Mouse (Mus musculus): Measurements from ENCODE around the gene Slc25a28. TPM values are rescaled to one million over a fixed set of nuclear protein-coding genes. Genes with fewer than 3 reads are reported as not detected.

Gene Slc25a28
- polyA plus RNA-seq, 1 experiment from 2014 or later: 13.7 TPM

DNA sequence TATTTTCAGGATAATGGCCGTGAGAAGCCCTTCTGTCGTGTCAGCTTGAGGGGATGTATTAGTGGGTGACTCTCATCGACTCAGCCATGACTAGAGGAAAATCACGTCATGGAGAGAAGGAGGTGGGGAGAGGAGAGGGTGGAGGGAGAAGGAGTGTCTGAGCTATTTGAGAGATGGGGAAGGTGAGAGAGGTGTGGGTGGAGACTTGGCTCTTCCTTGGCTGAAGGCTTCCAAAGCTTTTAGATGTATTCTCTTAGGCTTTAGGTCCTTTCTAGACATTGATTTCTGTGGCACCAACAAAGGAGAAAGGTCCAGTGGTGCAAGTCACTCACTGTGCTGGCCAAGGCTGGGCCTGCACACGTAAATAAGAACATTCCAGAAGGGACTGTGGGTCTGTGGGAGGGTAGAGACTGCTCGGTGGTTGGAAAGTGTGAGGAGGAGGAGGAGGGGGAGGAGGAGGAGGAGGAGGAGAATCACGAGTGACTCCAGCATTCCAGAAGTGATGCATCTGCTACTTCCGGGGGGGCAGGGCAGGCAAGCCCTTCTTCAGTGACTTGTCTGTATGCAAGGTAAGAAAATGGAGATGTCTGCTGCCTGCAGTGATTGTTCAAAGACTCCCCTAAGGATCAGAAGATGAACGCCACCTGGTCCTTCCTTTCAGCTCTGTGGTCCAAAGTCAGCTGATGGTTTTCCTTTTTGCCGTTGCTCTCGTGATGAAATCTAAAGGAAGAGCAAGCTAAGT lies 24.5 kb upstream of the Slc25a28 start:
- Histone ChIP-seq H3K27me3 (ENCODE audit: insufficient read depth, poor library complexity, severe bottlenecking) (peaks cover 16% of the 10 kb centered on the region), H3K4me1 (peaks cover 2% of the 10 kb centered on the region; the same call in 1 of the 2 replicates), H3K27ac (no peak overlapping the region), H3K9me3 (no peaks in the 10 kb centered on the region), H3K4me3 (no peak overlapping the region), H3K36me3 (peaks cover 43% of the 10 kb centered on the region)
- 63% methylated on average over 11 of the region's 11 CpGs for WGBS
- DNase-seq (ENCODE audit: low spot score): no peak

DNA sequence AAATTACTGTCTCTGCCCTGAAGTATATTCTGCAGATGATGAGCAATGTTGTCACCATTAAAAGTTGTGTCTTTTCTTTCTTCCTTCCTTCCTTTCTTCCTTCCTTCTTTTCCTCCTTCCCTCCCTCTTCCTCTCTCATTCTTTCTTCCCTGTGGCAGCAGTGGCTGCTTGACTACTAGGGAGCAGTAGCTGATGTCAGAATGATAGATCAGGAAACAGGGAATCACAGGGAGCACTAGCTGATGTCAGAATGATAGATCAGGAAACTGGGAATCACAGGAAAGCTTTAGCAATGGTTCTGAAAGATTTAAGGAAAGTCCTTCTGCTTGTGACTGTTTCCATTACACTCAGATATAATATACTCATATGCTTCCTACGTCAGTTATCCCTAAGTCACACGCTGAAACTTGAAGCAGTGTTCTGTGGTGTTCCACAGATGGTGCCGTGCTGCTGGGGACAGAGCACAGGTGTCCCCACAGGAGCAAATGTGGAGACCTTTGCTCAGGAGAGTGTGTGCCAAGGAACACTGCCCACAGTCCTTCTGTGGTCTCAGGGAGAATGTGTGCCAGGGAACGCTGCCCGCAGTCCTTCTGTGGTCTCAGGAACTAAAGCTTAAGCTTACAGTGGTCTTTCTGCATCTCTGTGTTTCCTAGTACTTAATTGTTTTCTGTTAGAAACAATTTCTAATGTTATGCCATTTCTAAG lies 23.1 kb upstream of the Slc25a28 start:
- H3K9me3 ChIP-seq: no peaks in the 10 kb centered on the region
- H3K4me3 ChIP-seq: no peak overlapping the region
- 89% methylated on average over 5 of the region's 5 CpGs for WGBS
- peaks cover 2% of the 10 kb centered on the region; the same call in 1 of the 2 replicates for H3K4me1 ChIP-seq
- DNase-seq (ENCODE audit: low spot score): no peak
- no peak overlapping the region for H3K27ac ChIP-seq
- H3K36me3 ChIP-seq: peaks cover 38% of the 10 kb centered on the region
- H3K27me3 ChIP-seq (ENCODE audit: insufficient read depth, poor library complexity, severe bottlenecking): peaks cover 14% of the 10 kb centered on the region

DNA sequence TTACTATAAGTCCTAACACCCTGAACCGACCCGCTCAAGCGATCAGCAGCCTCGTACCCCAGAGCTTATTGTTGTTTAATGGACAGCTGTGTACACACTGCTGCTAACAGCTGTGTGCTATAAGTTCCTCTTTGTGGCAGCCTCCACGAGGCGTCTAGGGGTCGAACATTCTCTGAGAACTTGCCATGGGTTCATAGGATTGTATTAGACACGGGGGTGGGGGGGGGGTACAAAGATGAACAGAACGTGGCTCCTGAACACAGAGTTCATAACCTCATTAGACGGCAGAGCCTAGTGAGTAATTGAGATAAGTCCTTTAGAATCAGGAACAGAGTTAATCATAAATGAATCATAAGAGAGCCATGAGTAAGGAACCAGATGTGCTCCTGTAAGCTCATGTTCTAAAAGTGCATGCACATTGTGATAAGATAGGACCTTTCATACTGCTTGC lies 20.9 kb upstream of the Slc25a28 start:
- Histone ChIP-seq H3K36me3 (peaks cover 34% of the 10 kb centered on the region), H3K27ac (no peak overlapping the region), H3K27me3 (ENCODE audit: insufficient read depth, poor library complexity, severe bottlenecking) (peaks cover 14% of the 10 kb centered on the region), H3K4me3 (no peak overlapping the region), H3K4me1 (peaks cover 3% of the 10 kb centered on the region), H3K9me3 (0 out of 2 replicates have a peak, but pooled peaks cover 2% of the 10 kb centered on the region)
- DNase-seq (ENCODE audit: low spot score): no peak
- 79% methylated on average over 10 of the region's 10 CpGs for WGBS

DNA sequence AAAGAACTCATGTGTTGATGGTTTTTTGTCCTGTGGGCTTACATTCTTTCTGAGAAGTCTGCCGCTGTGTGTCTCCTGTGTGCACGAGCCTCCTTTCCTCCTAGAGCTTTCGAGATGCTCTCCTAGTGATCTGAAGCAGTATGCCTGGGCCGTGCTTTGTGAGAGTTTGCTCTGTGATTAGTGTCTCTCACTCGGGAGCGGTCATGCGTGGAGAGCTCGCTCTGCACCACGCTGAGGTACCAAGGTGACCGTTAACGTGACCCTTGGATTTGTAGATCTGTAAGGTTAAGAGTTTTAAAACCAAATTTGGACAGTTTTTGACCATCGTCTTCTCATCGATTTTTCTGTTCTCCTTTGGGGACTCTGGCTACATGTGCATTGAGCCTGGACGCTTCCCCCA lies 18.1 kb upstream of the Slc25a28 start:
- H3K4me3 ChIP-seq: no peak overlapping the region
- peaks cover 14% of the 10 kb centered on the region for H3K27me3 ChIP-seq (ENCODE audit: insufficient read depth, poor library complexity, severe bottlenecking)
- H3K36me3 ChIP-seq: peaks cover 17% of the 10 kb centered on the region
- no peak for DNase-seq (ENCODE audit: low spot score)
- 85% methylated on average over 14 of the region's 14 CpGs for WGBS
- H3K9me3 ChIP-seq: 0 out of 2 replicates have a peak, but pooled peaks cover 2% of the 10 kb centered on the region
- H3K27ac ChIP-seq: no peak overlapping the region
- peaks cover 17% of the 10 kb centered on the region for H3K4me1 ChIP-seq

DNA sequence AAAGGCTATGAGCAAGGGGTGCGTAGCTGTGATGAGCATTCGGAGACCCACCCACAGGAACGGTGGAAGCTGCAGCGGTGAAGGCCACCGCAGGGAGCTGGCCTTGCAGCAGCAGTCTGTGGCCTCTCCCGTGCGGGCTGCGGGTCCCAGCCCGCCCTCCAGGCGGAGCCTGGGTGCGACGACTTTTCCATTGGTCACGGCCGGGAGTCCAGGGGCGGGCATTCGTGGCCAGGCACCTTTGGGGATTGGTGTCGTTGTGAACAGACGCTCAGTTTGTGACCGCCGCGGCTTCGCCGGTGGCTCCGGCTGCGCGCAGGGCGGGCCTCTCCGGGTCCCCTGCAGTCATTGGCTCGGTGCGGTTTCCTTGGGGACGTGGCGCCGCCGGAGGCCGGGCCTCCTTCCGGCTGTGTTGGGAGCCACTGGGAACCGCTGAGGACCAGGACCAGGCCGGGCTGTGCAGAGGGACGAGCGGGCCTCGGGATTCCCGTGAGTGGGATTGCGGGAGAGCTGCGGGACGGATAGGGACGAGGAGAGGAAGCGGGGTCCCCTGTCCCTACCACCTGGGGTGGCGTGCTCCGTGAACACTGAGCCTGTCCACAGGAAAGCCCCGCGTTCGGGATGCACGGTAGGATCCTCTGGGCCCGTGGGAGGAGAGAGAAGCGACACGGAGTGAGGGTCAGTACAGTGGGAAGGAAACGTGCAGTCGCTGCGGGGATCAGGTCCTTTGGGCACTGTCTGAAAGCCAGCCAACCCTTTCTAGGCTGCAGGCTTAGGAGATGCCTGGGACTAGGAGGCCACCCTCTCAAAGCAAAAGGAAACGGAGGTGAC lies 15.0 kb upstream of the Slc25a28 start, which contains the start of gene Entpd7:
Entpd7 (plus strand) TSS at position 254 of the 828 bp plus-strand sequence.
- under 1% methylated on average over 60 of the region's 60 CpGs for WGBS
- DNase-seq (ENCODE audit: low spot score): peak; percentile 99
- Histone ChIP-seq H3K9me3 (0 out of 2 replicates have a peak, but pooled peaks cover 2% of the 10 kb centered on the region), H3K27ac (peak within 1 kb of the TSS; percentile 70), H3K36me3 (peaks cover 12% of the 10 kb centered on the region), H3K4me1 (peaks cover 15% of the 10 kb centered on the region), H3K4me3 (peak within 1 kb of the TSS; percentile 77), H3K27me3 (ENCODE audit: insufficient read depth, poor library complexity, severe bottlenecking) (peaks cover 6% of the 10 kb centered on the region; the same call in 1 of the 2 replicates)

DNA sequence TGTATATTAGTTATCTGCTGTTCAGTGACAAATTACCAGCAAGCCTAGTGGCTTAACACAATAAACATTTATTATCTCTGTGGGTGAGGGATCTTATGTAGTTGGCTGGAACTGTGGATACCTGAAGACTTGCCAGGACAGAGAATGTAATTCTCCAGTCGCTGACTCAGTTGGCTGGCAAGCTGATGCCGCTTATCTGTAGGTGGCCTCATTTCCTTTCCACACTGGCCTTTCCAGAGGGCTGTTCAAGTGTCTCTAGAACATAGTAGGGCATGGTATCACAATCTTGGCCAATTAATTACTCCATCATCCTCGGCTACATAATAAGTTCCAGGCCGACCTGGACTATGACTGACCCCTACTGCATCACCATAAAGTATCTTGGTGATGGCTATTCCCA lies 6.9 kb upstream of the Slc25a28 start:
- no peak overlapping the region for H3K4me3 ChIP-seq
- H3K4me1 ChIP-seq: peaks cover 2% of the 10 kb centered on the region
- peaks cover 21% of the 10 kb centered on the region; the same call in 1 of the 2 replicates for H3K27me3 ChIP-seq (ENCODE audit: insufficient read depth, poor library complexity, severe bottlenecking)
- 82% methylated on average over 4 of the region's 4 CpGs for WGBS
- H3K36me3 ChIP-seq: no peaks in the 10 kb centered on the region
- DNase-seq (ENCODE audit: low spot score): no peak
- no peak overlapping the region for H3K27ac ChIP-seq
- peaks cover 2% of the 10 kb centered on the region; the same call in 1 of the 2 replicates for H3K9me3 ChIP-seq

DNA sequence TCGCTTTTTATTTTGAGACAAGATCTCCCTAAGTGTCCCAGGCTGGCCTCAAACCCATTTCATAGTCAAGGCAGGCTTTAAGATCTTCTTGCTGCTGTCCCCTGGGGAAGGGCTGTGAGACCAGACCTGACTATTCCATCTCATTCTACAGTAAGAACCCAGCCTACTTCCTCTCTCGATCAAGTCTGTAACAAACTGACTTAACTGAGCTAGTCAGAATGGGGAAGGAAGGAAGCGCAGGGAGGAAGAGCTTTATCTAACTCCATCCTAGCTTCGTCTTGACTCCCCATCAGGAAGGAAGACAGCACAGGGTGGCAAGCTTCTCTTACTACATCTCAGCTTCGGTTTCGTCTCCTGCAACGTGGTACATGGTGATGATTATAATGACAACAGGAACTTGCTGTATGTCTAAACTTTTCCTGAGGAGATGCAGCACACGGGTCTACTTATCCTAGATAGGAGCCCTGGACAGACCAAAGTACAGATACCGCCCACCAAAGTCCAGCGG lies 4.8 kb upstream of the Slc25a28 start:
- 62% methylated on average over 10 of the region's 10 CpGs for WGBS
- Histone ChIP-seq H3K27me3 (ENCODE audit: insufficient read depth, poor library complexity, severe bottlenecking) (peaks cover 21% of the 10 kb centered on the region; the same call in 1 of the 2 replicates), H3K9me3 (peaks cover 2% of the 10 kb centered on the region; the same call in 1 of the 2 replicates), H3K4me3 (no peak overlapping the region), H3K4me1 (peaks cover 10% of the 10 kb centered on the region), H3K27ac (no peak overlapping the region), H3K36me3 (no peaks in the 10 kb centered on the region)
- DNase-seq (ENCODE audit: low spot score): no peak

DNA sequence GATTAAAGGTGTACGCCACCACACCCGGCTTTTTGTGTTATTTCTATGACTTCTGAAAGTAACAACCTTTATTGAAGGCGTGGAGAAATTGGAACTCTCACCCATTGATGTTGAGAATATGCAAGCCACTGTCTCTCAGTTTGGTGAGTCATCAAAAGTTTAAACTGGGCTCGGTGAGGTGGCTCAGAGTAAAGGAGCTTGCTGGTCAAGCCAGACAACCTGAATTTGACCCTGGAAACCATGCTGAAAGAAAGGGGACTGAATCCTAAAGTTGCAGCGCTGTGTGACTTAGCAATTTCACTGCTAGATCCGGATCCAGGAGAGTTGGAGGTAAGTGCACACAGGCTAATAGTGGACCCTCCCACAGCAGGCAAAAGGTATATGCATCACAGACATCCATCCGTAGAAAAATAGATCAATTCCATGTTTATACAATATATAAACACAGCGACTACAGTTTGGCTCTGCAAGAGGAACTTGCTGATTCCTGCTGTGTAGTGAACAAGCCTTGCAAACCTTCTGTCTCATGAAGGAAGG lies 3.9 kb upstream of the Slc25a28 start:
- peaks cover 11% of the 10 kb centered on the region for H3K4me1 ChIP-seq
- no peak overlapping the region for H3K4me3 ChIP-seq
- no peaks in the 10 kb centered on the region for H3K36me3 ChIP-seq
- H3K27ac ChIP-seq: no peak overlapping the region
- no peak for DNase-seq (ENCODE audit: low spot score)
- peaks cover 21% of the 10 kb centered on the region; the same call in 1 of the 2 replicates for H3K27me3 ChIP-seq (ENCODE audit: insufficient read depth, poor library complexity, severe bottlenecking)
- WGBS: 77% methylated on average over 8 of the region's 8 CpGs
- H3K9me3 ChIP-seq: peaks cover 2% of the 10 kb centered on the region; the same call in 1 of the 2 replicates

DNA sequence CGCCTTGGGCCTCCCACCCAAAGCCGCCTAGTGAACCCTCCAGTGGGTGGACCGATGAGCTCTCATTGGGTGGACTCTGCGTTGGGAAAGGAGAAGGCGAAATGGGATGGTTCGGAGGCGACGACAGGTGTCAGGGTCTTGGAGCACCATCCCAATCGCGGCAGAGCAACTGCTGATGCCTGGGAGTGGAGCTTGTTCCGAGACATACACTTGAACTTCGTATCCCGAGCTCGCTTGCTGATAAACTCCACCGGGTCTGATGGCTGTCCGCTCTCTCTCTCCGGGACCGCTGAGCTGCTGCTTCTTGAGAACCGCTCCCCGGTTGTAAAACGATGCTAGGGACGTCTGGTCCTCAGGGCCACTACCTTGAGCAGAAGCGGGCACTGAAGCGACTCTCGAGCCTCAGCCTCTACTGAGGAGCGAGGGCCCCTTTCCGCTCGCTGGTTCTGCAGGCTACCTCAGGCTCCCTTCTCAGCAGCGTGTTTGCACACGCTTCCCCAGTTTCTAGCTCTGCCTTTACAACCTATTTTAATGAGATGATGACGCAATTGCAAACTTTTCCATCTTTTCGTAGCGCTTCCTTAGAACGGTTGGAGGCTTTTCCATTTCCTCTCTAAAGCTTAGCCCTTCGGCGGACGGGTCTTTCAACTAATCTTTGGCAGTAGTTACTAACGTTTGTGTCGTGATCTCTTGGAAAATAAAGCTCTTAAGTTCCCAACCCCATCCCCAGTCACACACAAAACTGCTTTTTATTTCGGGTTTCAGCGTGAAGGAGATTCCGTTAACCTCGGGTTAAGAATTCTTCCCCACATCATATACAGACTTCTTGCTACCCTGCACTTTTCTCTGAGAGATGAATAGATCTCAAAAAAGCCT lies 1.1 kb upstream of the Slc25a28 start:
- peaks cover 2% of the 10 kb centered on the region; the same call in 1 of the 2 replicates for H3K9me3 ChIP-seq
- peak overlapping the region; percentile 96 for H3K4me3 ChIP-seq
- peaks cover 23% of the 10 kb centered on the region for H3K4me1 ChIP-seq
- peaks cover 21% of the 10 kb centered on the region; the same call in 1 of the 2 replicates for H3K27me3 ChIP-seq (ENCODE audit: insufficient read depth, poor library complexity, severe bottlenecking)
- WGBS: 3% methylated on average over 43 of the region's 43 CpGs
- no peak for DNase-seq (ENCODE audit: low spot score)
- H3K36me3 ChIP-seq: no peaks in the 10 kb centered on the region
- peak overlapping the region; percentile 97 for H3K27ac ChIP-seq

DNA sequence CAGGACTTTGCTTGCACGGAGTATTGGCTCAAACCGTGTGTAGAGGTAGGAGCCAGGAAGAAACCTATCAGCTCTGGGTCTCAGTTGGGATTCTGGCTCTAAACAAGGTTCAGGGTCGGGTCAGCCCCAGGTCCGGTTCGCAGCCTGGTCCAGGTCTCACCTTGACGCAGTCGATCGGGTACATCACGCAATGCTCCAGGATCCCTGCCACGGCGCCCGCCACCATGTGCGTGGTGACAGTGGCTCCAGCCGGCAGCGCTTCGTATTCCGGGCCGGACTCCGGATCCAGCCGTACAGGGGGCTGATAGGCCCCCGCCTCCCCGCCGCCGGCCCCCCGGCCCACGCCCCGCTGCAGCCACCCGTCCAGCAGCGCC lies 378 bp downstream of the Slc25a28 start:
- 1% methylated on average over 28 of the region's 29 CpGs for WGBS
- Histone ChIP-seq H3K4me1 (peaks cover 23% of the 10 kb centered on the region), H3K36me3 (no peaks in the 10 kb centered on the region), H3K9me3 (no peaks in the 10 kb centered on the region), H3K27me3 (ENCODE audit: insufficient read depth, poor library complexity, severe bottlenecking) (peaks cover 14% of the 10 kb centered on the region; the same call in 1 of the 2 replicates), H3K27ac (peak overlapping the region; percentile 97), H3K4me3 (peak overlapping the region; percentile 96)
- no peak for DNase-seq (ENCODE audit: low spot score)

DNA sequence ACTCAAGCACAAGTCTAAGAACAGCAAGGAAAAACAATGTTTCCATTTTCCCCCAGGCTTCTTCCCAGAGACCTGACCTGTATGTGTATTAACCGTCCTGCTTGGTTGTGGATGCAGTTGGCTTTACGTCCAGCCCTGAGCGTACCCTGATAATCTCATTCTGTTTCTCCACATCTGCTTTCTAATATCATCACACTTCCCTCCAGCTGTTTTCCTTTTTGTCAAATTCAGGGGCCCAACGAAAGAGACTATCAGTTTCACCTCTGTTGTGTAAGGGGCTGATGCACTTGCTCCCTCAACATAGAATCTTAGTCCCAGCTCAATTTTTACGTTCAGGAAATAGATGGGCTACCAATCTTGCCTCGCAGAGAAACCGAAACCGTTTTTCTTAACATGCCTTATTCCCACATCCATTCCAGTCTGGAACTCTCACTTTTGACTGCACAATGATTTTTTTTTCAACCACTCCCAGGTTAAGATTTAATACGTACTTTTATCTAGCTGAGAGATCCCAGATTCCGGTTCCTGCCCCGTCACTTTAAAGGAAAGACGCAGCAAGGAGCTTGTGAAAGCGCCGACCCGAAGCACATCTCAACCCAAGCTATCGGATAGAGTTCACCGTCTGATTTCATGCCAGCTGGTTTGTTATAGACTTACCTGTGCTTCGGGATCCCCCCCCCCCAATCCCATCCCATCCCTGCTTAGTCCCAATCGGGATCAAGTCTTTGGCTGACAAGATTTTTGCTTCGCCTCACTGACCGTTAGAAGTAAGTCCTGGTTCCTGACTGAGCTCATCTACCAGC lies 967 bp downstream of the Slc25a28 start:
- DNase-seq (ENCODE audit: low spot score): no peak
- Histone ChIP-seq H3K27ac (peak overlapping the region; percentile 97), H3K4me1 (peaks cover 23% of the 10 kb centered on the region), H3K4me3 (peak overlapping the region; percentile 96), H3K9me3 (no peaks in the 10 kb centered on the region), H3K27me3 (ENCODE audit: insufficient read depth, poor library complexity, severe bottlenecking) (peaks cover 10% of the 10 kb centered on the region; the same call in 1 of the 2 replicates), H3K36me3 (no peaks in the 10 kb centered on the region)
- WGBS: 9% methylated on average over 21 of the region's 21 CpGs
